Mouse (Mus musculus) spleen, adult 2 months (tissue): ENCODE data around the gene Gm45623.

Source experiments
- CTCF ChIP-seq: fragments of 200-500 bp; IDR thresholded peaks from 2 replicates; pipeline ENCODE4 v1.5.1; 2011; ENCODE audit warnings: mild to moderate bottlenecking, inconsistent platforms; ENCODE audit not compliant: insufficient read depth, insufficient read length, insufficient replicate concordance; ENCODE audit errors: extremely low read depth
- POLR2A ChIP-seq: fragments of 200-500 bp; IDR thresholded peaks from 2 replicates; pipeline ENCODE4 v1.6.1; 2011; ENCODE audit warnings: low read depth, low read length, inconsistent platforms

DNA sequence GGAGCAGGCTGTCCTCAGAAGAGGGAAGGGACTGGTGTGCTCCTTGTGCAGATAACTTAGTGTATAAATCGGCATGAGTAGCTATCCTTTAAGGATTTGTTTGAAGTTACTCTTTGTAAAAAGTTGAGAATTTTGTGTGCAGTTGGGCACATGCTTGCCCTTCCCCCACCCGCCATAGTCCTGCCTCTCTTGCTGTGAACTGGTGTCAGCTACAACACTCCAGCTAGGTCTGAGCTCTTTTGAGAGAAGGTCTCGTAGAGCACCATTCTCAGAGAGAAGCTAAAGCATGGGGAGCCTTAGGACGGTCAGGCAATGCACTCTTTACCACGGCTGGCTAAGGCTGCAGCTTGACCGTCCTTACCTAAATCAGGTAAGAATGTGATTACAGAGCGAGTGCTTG is 11.9 kb downstream of the Gm45623 start:
- no peak for TF ChIP-seq CTCF
- TF ChIP-seq POLR2A: no peak
